Mouse (Mus musculus): Measurements from ENCODE around the gene Platr17. TPM values are rescaled to one million over a fixed set of nuclear protein-coding genes. Genes with fewer than 3 reads are reported as not detected.
A peak's percentile ranks its signal among the peaks of the same experiment; 100 is the strongest.
"Not testable (repeated sequence)": the region's sequence is repeated elsewhere in the genome, so short reads cannot be mapped to it uniquely, and the experiment has no call there.

Gene Platr17
- 0.27 and 0.45 TPM in 2 replicates for polyA plus RNA-seq (2016; fragmentation: Nextera tagmentation; extraction: Ambion mirVana)

- H3K36me3 ChIP-seq (replicated peaks); H3K4me3 ChIP-seq; H3K9me3 ChIP-seq; H3K27me3 ChIP-seq (replicated peaks; ENCODE audit: low read depth, poor library complexity, severe bottlenecking); H3K27ac ChIP-seq (replicated peaks): not testable (repeated sequence)
- DNase-seq (ENCODE audit: low spot score): peak; percentile 21
- WGBS: 19% methylated on average over 4 of the region's 4 CpGs
- peaks cover 27% of the 10 kb centered on the region for H3K4me1 ChIP-seq
Measured at GRCm38 (mm10) chr17:33904835-33905234, at the start of gene Platr17. TSS of gene Platr17 (plus strand) at chr17:33905135.

- 77% methylated on average over 4 of the region's 4 CpGs for WGBS
- no peak overlapping the region for H3K27ac ChIP-seq (replicated peaks)
- DNase-seq (ENCODE audit: low spot score): no peak
Measured at GRCm38 (mm10) chr17:33857816-33858215, 47.1 kb upstream of the Platr17 start.

GRCm38 (mm10) chr17:33865330-33866030 is 39.5 kb upstream of the Platr17 start:
- Histone ChIP-seq H3K4me3 (no peak overlapping the region), H3K36me3 (replicated peaks) (no peaks in the 10 kb centered on the region), H3K27me3 (replicated peaks; ENCODE audit: low read depth, poor library complexity, severe bottlenecking) (no peaks in the 10 kb centered on the region), H3K9me3 (no peaks in the 10 kb centered on the region), H3K27ac (replicated peaks) (peak overlapping the region; percentile 54; the same call in 1 of the 2 replicates), H3K4me1 (peaks cover 16% of the 10 kb centered on the region)
- 40% methylated on average over 9 of the region's 9 CpGs for WGBS
- peak; percentile 51 for DNase-seq (ENCODE audit: low spot score)

More at GRCm38 (mm10) chr17:33857816-33858215, 47.1 kb upstream of the Platr17 start:
- Histone ChIP-seq H3K9me3 (peaks cover 5% of the 10 kb centered on the region; the same call in 1 of the 2 replicates), H3K4me3 (no peak overlapping the region), H3K4me1 (no peaks in the 10 kb centered on the region), H3K27me3 (replicated peaks; ENCODE audit: low read depth, poor library complexity, severe bottlenecking) (no peaks in the 10 kb centered on the region), H3K36me3 (replicated peaks) (peaks cover 3% of the 10 kb centered on the region; the same call in 1 of the 2 replicates)

GRCm38 (mm10) chr17:33873537-33873936 is 31.4 kb upstream of the Platr17 start, which contains the start of gene Gm7029:
TSS of gene Gm7029 (plus strand) at chr17:33873837.
- not testable (repeated sequence) for H3K4me1 ChIP-seq; H3K27ac ChIP-seq (replicated peaks); H3K9me3 ChIP-seq; DNase-seq (ENCODE audit: low spot score); H3K27me3 ChIP-seq (replicated peaks; ENCODE audit: low read depth, poor library complexity, severe bottlenecking); H3K4me3 ChIP-seq
- H3K36me3 ChIP-seq (replicated peaks): peaks cover 41% of the 10 kb centered on the region
- WGBS: 76% methylated on average over 7 of the region's 12 CpGs

- Histone ChIP-seq H3K27ac (replicated peaks) (no peak overlapping the region), H3K4me1 (no peaks in the 10 kb centered on the region), H3K36me3 (replicated peaks) (peaks cover 50% of the 10 kb centered on the region), H3K27me3 (replicated peaks; ENCODE audit: low read depth, poor library complexity, severe bottlenecking) (no peaks in the 10 kb centered on the region), H3K9me3 (no peaks in the 10 kb centered on the region), H3K4me3 (no peak overlapping the region)
- DNase-seq (ENCODE audit: low spot score): no peak
- WGBS: 88% methylated on average over 11 of the region's 11 CpGs
Measured at GRCm38 (mm10) chr17:33874411-33874810, 30.5 kb upstream of the Platr17 start.

GRCm38 (mm10) chr17:33875797-33876196 is 29.1 kb upstream of the Platr17 start:
- H3K27ac ChIP-seq (replicated peaks); H3K4me3 ChIP-seq; H3K27me3 ChIP-seq (replicated peaks; ENCODE audit: low read depth, poor library complexity, severe bottlenecking); H3K9me3 ChIP-seq; H3K4me1 ChIP-seq: not testable (repeated sequence)
- DNase-seq (ENCODE audit: low spot score): peak; percentile 37
- peaks cover 63% of the 10 kb centered on the region for H3K36me3 ChIP-seq (replicated peaks)
- whole genome bisulfite sequencing: 78% methylated on average over 5 of the region's 5 CpGs

GRCm38 (mm10) chr17:33884320-33884719 is 20.6 kb upstream of the Platr17 start:
- not testable (repeated sequence) for DNase-seq (ENCODE audit: low spot score); H3K27ac ChIP-seq (replicated peaks); H3K9me3 ChIP-seq; H3K4me3 ChIP-seq; H3K27me3 ChIP-seq (replicated peaks; ENCODE audit: low read depth, poor library complexity, severe bottlenecking)
- Histone ChIP-seq H3K4me1 (peaks cover 18% of the 10 kb centered on the region), H3K36me3 (replicated peaks) (peaks cover 76% of the 10 kb centered on the region)
- whole genome bisulfite sequencing: 90% methylated on average over 11 of the region's 11 CpGs

- peak overlapping the region; percentile 68; the same call in 1 of the 2 replicates for H3K4me3 ChIP-seq
- not testable (repeated sequence) for H3K9me3 ChIP-seq; H3K27me3 ChIP-seq (replicated peaks; ENCODE audit: low read depth, poor library complexity, severe bottlenecking); H3K27ac ChIP-seq (replicated peaks); DNase-seq (ENCODE audit: low spot score)
- 82% methylated on average over 2 of the region's 2 CpGs for WGBS
- H3K36me3 ChIP-seq (replicated peaks): peaks cover 43% of the 10 kb centered on the region
- H3K4me1 ChIP-seq: peaks cover 19% of the 10 kb centered on the region
Measured at GRCm38 (mm10) chr17:33887802-33888201, 17.1 kb upstream of the Platr17 start.

GRCm38 (mm10) chr17:33888230-33888629 is 16.7 kb upstream of the Platr17 start:
- H3K9me3 ChIP-seq; H3K27ac ChIP-seq (replicated peaks); H3K27me3 ChIP-seq (replicated peaks; ENCODE audit: low read depth, poor library complexity, severe bottlenecking): not testable (repeated sequence)
- Histone ChIP-seq H3K4me1 (peaks cover 19% of the 10 kb centered on the region), H3K4me3 (peak overlapping the region; percentile 68), H3K36me3 (replicated peaks) (peaks cover 38% of the 10 kb centered on the region)
- peak; percentile 44 for DNase-seq (ENCODE audit: low spot score)

GRCm38 (mm10) chr17:33889941-33890532 is 14.9 kb upstream of the Platr17 start:
- DNase-seq (ENCODE audit: low spot score): not testable (repeated sequence)

GRCm38 (mm10) chr17:33890533-33891059 is 14.3 kb upstream of the Platr17 start, which contains the start of gene Kifc1:
TSS of gene Kifc1 (minus strand) at chr17:33890661.
- peaks cover 15% of the 10 kb centered on the region for H3K36me3 ChIP-seq (replicated peaks)
- under 1% methylated on average over 49 of the region's 49 CpGs for WGBS
- 0 out of 2 replicates have a peak, but pooled peaks cover 4% of the 10 kb centered on the region for H3K27me3 ChIP-seq (replicated peaks; ENCODE audit: low read depth, poor library complexity, severe bottlenecking)
- peaks cover 19% of the 10 kb centered on the region for H3K4me1 ChIP-seq
- no peaks in the 10 kb centered on the region for H3K9me3 ChIP-seq
- peak within 1 kb of the TSS; percentile 68 for H3K4me3 ChIP-seq
- peak; percentile 100 for DNase-seq (ENCODE audit: low spot score)
- peak within 1 kb of the TSS; percentile 90 for H3K27ac ChIP-seq (replicated peaks)

More at GRCm38 (mm10) chr17:33889941-33890532, 14.9 kb upstream of the Platr17 start:
- peak overlapping the region; percentile 90 for H3K27ac ChIP-seq (replicated peaks)
- not testable (repeated sequence) for H3K27me3 ChIP-seq (replicated peaks; ENCODE audit: low read depth, poor library complexity, severe bottlenecking); H3K9me3 ChIP-seq
- H3K4me3 ChIP-seq: peak overlapping the region; percentile 68
- under 1% methylated on average over 44 of the region's 44 CpGs for WGBS
- H3K4me1 ChIP-seq: peaks cover 19% of the 10 kb centered on the region
- peaks cover 21% of the 10 kb centered on the region for H3K36me3 ChIP-seq (replicated peaks)

- Histone ChIP-seq H3K9me3 (no peaks in the 10 kb centered on the region), H3K27ac (replicated peaks) (no peak overlapping the region), H3K4me1 (peaks cover 19% of the 10 kb centered on the region), H3K27me3 (replicated peaks; ENCODE audit: low read depth, poor library complexity, severe bottlenecking) (0 out of 2 replicates have a peak, but pooled peaks cover 4% of the 10 kb centered on the region), H3K4me3 (no peak overlapping the region), H3K36me3 (replicated peaks) (peaks cover 8% of the 10 kb centered on the region)
- no peak for DNase-seq (ENCODE audit: low spot score)
- WGBS: 70% methylated on average over 2 of the region's 2 CpGs
Measured at GRCm38 (mm10) chr17:33891357-33891756, 13.6 kb upstream of the Platr17 start.

All from embryonic facial prominence, embryonic 10.5 days (tissue).